Mouse (Mus musculus) mature B cell (primary cell): ENCODE measurements around the gene Plagl2.

Experiments
- in situ Hi-C: fragments of 300-500 bp; cut with MboI; formaldehyde crosslinking; loops from 2 replicates; pipeline ENCODE4 v1.14.3; 2019

The Plagl2 gene

GRCm38 (mm10) chr2:153191242-153191641 is 50.0 kb downstream of the Plagl2 start:
- in situ Hi-C loops = no loop called here

- in situ Hi-C loops = no loop called here
These were observed 53.4 kb downstream of the Plagl2 start for GRCm38 (mm10) chr2:153187848-153188247.

DNA sequence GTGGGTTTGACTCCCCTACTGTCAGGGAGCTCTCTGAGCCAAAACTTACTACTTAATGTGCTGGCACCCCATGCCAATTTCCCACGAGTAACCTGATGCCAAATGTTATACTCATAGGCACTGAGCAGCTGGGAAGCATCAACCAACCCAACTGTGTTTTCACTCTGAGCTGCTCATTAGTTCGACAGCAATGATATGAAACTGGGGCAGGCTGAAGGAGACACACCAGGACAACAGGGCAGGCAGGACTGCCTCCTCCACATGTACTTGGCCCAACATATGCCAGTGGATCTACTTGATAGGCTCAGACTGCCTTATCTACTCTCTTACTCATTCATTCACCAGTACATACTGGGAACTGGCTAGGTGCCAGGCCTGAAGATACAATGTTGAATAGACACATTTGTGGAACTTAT is 55.0 kb downstream of the Plagl2 start:
- in situ Hi-C loops = no loop called here

- in situ Hi-C loops = no loop called here
These were observed 61.3 kb downstream of the Plagl2 start for GRCm38 (mm10) chr2:153179961-153180360.

DNA sequence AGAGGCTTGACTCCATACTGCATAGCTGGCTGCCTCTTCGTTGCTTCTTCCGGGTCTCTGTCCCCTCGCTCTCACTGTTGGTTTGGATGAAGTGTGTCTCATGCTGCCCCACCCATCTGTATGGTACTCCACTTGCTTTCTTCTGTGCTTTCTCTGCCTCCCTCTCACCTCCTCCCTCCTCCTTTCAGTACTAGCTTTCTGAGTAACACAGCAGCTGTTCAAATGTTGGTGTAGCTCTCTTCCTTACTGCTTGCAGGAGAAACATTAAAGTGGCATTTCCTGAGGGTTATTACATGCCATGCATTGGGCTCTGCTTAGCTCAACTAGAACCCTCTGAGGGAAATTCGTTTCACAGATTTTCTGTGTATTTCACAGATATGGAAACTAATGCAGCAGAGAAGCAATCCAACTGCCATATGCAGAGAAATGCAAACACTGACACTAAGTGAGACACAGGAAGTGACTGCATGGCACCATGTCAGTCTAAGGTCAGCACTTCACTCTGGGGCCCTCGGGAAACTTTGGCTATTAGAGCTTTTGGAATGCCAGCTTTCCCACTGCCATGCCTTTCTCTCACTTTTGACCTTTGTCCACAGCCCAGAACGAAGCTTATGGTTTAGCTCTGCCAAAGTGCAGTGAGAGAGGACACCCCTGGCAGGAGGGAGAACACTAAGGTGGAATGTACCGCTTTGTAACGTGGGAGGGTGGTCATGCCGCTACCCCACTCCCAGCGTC is 61.9 kb downstream of the Plagl2 start:
- in situ Hi-C loops = no loop called here
